Mouse (Mus musculus) cerebellum, adult 2 months (tissue): Measurements from ENCODE around the gene Lsm14a. TPM values are rescaled to one million over a fixed set of nuclear protein-coding genes. Genes with fewer than 3 reads are reported as not detected.
A peak's percentile ranks its signal among the peaks of the same experiment; 100 is the strongest.

Experiments used
- DNase-seq, 2 experiments: peaks; one replicate each; pipeline ENCODE4 v3.0.0; 2021
- H3K27ac ChIP-seq: fragments of 200-500 bp; 2 replicates; pipeline ENCODE4 v1.5.1; 2012; ENCODE audit warnings: low read length, control low read depth, inconsistent platforms; ENCODE audit not compliant: insufficient read depth
- H3K27me3 ChIP-seq: fragments of 200-500 bp; 2 replicates; pipeline ENCODE4 v1.6.1; 2012; ENCODE audit warnings: inconsistent platforms, mild to moderate bottlenecking, low read length, moderate library complexity; ENCODE audit not compliant: control insufficient read depth, insufficient read depth
- H3K4me1 ChIP-seq: fragments of 200-500 bp; 2 replicates; pipeline ENCODE4 v1.6.1; 2011; ENCODE audit warnings: low read length; ENCODE audit not compliant: control insufficient read depth, insufficient read depth
- H3K4me3 ChIP-seq: fragments of 200-500 bp; replicated peaks from 2 replicates; pipeline ENCODE3; 2011; ENCODE audit warnings: mild to moderate bottlenecking, low read depth, low read length, control low read depth; ENCODE audit not compliant: insufficient read depth
- CTCF ChIP-seq: fragments of 200-500 bp; IDR thresholded peaks from 2 replicates; pipeline ENCODE4 v1.5.1; 2011; ENCODE audit warnings: low read depth, mild to moderate bottlenecking, control low read depth, low read length, moderate library complexity, borderline replicate concordance; ENCODE audit not compliant: insufficient read depth
- POLR2A ChIP-seq: fragments of 200-500 bp; IDR thresholded peaks from 2 replicates; pipeline ENCODE4 v1.6.1; 2011; ENCODE audit warnings: low read length, control low read depth, borderline replicate concordance; ENCODE audit not compliant: insufficient read depth
- WGBS: fragments of 180-500 bp; shearing (Covaris S2); methylation state at CpG from one replicate; pipeline ENCODE4 v1.1.7; 2018; 5-methylcytosine and 5-hydroxymethylcytosine counted together
- polyA plus RNA-seq: library from polyadenylated mRNA; depleted of rRNA; stranded (reverse); fragments of >200 nt; gene quantifications from 2 replicates; pipeline ENCODE4 v1.2.3, GENCODE M21; 2012

Lsm14a gene
- polyA plus RNA-seq, 1 experiment: 66.5 TPM

DNA sequence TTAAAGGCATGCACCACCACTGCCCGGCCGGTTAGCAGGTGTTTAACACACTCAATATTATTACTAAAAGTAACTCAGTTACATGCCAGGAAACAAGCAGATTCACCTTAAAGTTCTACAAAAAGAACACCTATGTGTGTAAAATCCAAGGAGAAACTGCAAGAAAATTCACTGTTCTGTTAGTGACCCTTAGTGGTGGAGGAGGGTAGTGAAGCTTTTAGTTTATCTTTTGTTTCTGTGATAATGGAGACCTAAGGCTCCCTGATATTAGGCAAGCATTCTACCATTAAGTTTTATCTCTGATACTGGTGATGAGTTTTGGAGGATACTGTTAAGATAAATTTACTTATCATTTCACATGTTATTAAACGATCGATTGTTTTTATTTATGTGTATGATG is 37.5 kb downstream of the Lsm14a start:
- Histone ChIP-seq H3K4me3 (no peak overlapping the region), H3K4me1 (no peaks in the 10 kb centered on the region), H3K27ac (no peak overlapping the region), H3K27me3 (no peaks in the 10 kb centered on the region)
- no peak for DNase-seq
- TF ChIP-seq POLR2A (no peak), CTCF (peak; percentile 30; the same call in 1 of the 2 replicates)
- WGBS: 96% methylated on average over 4 of the region's 4 CpGs

DNA sequence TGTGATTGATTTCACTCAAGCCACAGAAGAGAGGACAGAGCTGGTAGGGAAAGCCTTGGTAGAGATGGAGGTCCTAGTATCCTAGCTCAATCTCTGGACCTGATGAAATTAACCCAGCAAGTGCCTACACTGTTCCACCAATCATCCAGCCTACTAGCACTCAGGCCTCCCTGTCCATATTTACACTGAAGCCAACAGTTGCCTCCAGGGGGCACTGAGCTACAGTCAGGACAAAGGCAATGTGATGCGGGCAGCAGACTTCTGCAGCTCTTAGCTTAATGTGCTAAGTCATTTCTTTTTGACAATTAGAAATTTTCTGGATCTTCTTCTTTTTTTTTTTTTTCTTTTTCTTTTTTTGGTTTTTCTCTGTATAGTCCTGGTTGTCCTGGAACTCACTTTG is 41.1 kb downstream of the Lsm14a start:
- DNase-seq: no peak
- peak; percentile 23; the same call in 1 of the 2 replicates for TF ChIP-seq CTCF
- TF ChIP-seq POLR2A: no peak
- H3K27ac ChIP-seq: no peak overlapping the region

DNA sequence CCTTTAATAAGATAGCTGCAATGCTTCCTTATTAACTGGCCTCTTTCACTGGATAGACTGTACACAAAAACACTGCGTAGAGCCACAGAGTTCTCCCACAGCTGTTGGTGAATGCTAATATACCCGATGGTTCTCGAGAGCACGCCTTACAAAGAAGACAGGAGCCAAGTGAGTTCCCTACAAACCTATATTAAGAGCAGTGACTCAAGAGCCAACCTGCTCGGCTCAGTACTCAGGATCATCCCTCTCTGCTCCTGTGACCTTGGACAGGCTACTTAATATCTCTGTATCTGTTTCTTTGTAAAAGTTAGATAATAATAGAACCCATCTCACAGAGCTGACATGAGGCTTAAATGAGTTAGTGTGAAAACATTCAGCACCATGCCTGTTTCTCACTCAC is 42.9 kb downstream of the Lsm14a start:
- Histone ChIP-seq H3K4me1 (no peaks in the 10 kb centered on the region), H3K27ac (no peak overlapping the region), H3K27me3 (no peaks in the 10 kb centered on the region), H3K4me3 (no peak overlapping the region)
- no peak for DNase-seq
- 90% methylated on average over 5 of the region's 5 CpGs for WGBS
- TF ChIP-seq CTCF (no peak), POLR2A (no peak)

More for the DNA sequence above, 41.1 kb downstream of the Lsm14a start:
- H3K27me3 ChIP-seq: no peaks in the 10 kb centered on the region
- WGBS: 65% methylated on average over 1 of the region's 1 CpGs
- no peak overlapping the region for H3K4me3 ChIP-seq
- H3K4me1 ChIP-seq: no peaks in the 10 kb centered on the region

DNA sequence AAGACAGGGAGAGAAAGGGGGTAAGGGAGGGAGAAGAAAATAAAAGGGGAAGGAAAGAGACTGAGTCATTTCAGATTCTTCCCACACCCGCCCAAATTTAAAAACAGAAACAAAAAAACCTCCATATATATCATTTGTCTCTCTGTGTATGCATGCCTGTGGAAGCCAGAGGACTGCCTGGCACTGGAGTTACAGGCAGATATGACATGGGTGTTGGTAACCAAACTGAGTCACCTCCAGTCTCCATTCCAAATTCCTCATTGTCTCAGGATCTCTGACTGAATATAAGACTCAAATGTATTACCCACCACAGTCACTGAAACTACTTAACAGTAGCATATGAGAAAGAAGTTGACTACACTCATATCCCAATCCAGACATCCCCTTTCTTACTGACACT is 45.1 kb downstream of the Lsm14a start:
- Histone ChIP-seq H3K27ac (no peak overlapping the region), H3K4me3 (no peak overlapping the region), H3K27me3 (no peaks in the 10 kb centered on the region), H3K4me1 (no peaks in the 10 kb centered on the region)
- WGBS: 97% methylated on average over 1 of the region's 1 CpGs
- no peak for TF ChIP-seq POLR2A
- no peak for TF ChIP-seq CTCF
- DNase-seq: no peak

DNA sequence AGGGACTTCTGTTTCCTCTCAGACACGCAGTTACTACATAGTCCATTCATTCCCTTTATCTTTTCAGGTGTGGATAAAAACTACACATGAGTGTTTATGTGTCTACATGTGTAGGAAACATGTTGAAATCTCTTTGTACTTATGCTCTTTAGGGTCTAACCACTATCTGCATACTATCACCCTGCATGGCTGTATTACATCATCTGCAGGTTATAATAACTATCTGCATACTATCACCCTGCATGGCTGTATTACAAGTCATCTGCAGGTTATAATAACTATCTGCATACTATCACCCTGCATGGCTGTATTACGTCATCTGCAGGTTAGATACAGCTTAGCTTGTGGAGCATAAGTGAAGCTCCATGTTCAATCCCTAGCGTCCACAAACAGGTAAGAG is 46.1 kb downstream of the Lsm14a start:
- no peak for DNase-seq
- H3K4me1 ChIP-seq: no peaks in the 10 kb centered on the region
- no peak overlapping the region for H3K27ac ChIP-seq
- no peak overlapping the region for H3K4me3 ChIP-seq
- 93% methylated on average over 3 of the region's 3 CpGs for WGBS
- no peak for TF ChIP-seq CTCF
- no peak for TF ChIP-seq POLR2A
- H3K27me3 ChIP-seq: no peaks in the 10 kb centered on the region

DNA sequence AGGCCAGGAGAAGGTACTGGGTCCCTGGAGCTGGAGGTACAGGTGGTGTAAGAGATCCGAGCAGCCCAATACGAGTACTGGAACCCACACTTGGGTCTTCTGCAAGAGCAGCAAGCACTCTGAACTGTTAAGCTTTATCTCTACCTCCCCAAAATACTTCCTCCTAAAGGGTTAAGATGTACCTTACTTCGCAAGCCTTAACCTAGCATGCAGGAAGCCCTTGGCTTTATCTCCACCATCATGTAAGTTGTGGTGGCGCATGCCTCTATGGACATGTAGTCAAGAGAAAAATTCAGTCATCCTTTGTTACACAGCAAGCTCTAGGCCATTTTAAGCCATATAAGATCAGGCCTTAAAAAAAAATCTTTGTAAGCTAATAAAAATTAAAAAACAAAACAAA is 46.6 kb downstream of the Lsm14a start:
- Histone ChIP-seq H3K27me3 (no peaks in the 10 kb centered on the region), H3K27ac (no peak overlapping the region), H3K4me1 (no peaks in the 10 kb centered on the region), H3K4me3 (no peak overlapping the region)
- no peak for DNase-seq
- WGBS: 97% methylated on average over 4 of the region's 4 CpGs
- TF ChIP-seq POLR2A (no peak), CTCF (no peak)

DNA sequence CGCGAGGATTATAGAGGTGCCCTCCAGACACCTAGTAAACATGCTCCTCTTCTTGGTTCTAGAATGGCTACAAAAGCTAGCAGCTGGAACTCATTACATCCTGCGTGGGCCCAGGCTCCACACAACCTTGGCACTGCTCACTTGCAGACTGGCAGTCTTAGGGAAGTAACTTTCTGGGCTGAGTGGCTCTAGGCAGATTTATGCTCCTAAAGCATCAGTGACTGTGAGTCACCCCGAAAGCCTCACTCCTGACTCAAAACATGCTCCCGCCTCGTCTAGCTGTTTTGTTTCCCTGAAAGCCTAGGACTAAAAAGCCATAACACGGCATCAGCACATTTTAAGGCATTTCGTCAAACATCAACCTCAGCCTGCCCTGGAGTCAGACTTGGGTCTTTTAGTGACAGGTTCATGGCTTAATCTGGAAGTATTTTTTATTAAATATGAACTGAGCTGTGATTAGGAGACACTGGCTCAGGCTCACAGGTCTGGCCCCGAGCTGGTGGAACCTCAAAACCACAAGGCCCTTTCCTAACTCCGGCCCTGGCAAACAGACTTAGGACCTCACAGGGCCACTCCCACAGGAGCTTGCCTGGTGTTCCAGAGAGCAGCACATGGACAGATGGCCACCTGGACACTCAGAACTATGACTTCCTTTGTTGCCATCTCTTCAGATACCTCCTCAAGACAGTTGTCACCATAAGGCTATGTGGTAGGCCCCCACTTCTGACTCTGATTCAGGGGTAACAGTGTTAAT is 50.9 kb downstream of the Lsm14a start:
- TF ChIP-seq POLR2A: no peak
- no peak for TF ChIP-seq CTCF
- no peak for DNase-seq
- Histone ChIP-seq H3K4me1 (no peaks in the 10 kb centered on the region), H3K27me3 (no peaks in the 10 kb centered on the region), H3K4me3 (no peak overlapping the region), H3K27ac (no peak overlapping the region)
- WGBS: 86% methylated on average over 10 of the region's 10 CpGs

DNA sequence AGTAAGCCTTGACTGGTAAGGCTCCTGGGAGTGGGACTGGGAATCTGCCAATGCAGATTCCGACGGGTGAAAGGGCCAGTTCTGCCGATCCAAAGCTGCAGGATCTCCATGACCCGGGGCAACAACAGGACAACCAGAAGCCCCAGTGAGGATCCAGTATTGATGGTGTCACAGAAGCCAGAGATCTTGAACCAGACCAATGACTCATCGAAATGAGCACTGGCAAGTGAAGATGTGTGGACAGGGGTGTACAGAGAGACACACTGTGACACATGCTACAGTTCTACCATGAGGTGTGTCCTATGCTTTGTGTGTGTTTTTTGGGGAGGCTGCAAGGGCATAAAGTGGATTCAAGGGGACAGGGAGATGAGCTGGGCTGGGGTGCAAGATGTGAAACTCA is 52.3 kb downstream of the Lsm14a start:
- Histone ChIP-seq H3K4me3 (no peak overlapping the region), H3K27ac (no peak overlapping the region), H3K4me1 (no peaks in the 10 kb centered on the region), H3K27me3 (no peaks in the 10 kb centered on the region)
- WGBS: 80% methylated on average over 5 of the region's 5 CpGs
- no peak for DNase-seq
- no peak for TF ChIP-seq CTCF
- no peak for TF ChIP-seq POLR2A

DNA sequence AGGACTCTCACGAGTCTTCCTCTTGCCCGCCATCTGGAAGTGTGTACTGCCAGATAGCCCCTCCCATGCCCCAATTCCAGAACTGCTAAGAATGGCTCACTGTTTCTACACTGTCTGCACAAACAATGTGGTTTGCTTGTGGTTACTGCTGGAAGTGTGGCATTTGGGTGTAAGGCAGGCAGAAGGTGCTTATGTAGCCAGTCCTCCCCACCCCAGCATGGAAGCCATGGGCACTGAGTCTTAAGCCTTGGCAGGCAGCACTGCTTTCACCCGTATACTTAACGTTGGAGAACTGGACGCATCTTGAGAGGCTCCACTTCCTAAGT is 54.0 kb downstream of the Lsm14a start:
- no peak overlapping the region for H3K4me3 ChIP-seq
- no peak overlapping the region for H3K27ac ChIP-seq
- H3K4me1 ChIP-seq: no peaks in the 10 kb centered on the region
- WGBS: 66% methylated on average over 5 of the region's 5 CpGs
- no peak for DNase-seq
- H3K27me3 ChIP-seq: no peaks in the 10 kb centered on the region
- no peak for TF ChIP-seq CTCF
- no peak for TF ChIP-seq POLR2A
